Mouse (Mus musculus) cerebellum, adult 18-20 months (tissue): ENCODE data around the gene Olfr1057.
"Not testable (repeated sequence)": the region's sequence is repeated elsewhere in the genome, so short reads cannot be mapped to it uniquely, and the experiment has no call there.

Experiments
- DNase-seq, 2 experiments: peaks; one replicate each; pipeline ENCODE4 v3.0.0; 2021

The Olfr1057 gene

DNA sequence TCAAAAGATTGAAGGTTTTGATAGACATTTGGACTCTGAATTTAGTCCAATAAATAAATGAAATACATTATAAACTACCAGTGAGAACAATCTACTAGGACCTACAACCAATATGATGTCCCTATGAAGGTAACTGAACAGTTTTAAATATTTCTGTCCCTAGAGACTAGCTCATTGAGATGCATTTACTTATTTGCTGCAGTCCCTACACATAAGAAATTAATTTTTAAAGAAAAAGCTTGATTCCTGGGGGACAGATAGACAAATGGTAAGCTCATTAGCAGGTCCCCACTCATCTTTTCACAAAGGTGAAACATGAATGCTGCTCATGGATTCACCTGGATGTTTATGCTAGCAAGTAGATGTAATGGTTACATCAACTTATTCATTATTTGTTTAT lies at the start of gene Olfr1057:
Gene Olfr1057, minus strand, starts transcription at position 101 of the 400 bp plus-strand sequence.
- DNase-seq: no peak

DNA sequence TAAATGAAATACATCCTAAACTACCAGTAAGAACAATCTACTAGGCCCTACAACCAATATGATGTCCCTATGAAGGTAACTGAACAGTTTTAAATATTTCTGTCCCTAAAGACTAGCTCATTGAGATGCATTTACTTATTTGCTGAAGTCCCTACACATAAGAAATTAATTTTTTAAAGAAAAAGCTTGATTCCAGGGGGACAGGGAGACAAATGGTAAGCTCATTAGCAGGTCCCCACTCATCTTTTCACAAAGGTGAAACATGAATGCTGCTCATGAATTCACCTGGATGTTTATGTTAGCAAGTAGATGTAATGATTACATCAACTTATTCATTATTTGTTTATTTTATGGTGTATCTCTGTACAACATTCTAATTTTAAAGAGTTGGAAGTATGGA lies 48.5 kb upstream of the Olfr1057 start, which contains the start of gene Olfr1062:
Gene Olfr1062, minus strand, starts transcription at position 101 of the 400 bp plus-strand sequence.
- not testable (repeated sequence) for DNase-seq

DNA sequence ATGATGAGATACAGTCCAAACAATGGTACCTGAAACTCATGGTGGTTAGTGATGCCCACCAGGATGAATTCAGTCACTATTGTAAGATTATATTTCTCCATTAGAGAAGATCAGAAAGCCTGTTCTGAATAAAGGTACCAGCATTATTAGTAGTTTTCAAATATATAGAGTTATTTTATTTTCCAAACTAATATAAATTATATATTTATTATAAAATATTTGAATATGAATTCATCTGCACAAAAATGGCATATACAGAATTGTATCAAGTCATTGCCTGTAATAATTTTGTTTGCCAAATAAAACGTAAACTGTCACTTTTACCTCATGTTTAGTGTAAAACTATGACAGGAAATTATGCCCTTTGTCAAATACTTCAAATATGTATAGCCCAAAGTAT lies 35.8 kb upstream of the Olfr1057 start, which contains the start of gene Olfr1061:
Gene Olfr1061, minus strand, starts transcription at position 101 of the 400 bp plus-strand sequence.
- DNase-seq: no peak

DNA sequence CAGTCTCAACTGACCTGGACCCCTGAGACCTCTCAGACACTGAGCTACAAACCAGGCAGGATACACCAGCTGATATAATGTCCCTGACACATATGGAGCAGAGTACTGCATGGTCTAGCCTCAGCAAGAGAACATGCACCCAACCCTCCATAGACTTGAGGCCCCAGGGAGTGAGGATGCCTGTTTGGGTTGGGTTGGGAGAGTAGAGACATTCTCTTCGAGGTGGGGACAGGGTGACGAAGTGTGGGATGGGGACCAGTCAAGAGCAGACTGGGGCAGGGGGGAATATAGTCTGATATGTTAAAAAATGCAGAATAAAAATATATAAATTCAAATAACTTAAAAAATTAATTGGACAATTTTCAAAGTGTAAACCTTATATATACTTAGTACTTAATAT lies 16.9 kb upstream of the Olfr1057 start:
- no peak for DNase-seq

DNA sequence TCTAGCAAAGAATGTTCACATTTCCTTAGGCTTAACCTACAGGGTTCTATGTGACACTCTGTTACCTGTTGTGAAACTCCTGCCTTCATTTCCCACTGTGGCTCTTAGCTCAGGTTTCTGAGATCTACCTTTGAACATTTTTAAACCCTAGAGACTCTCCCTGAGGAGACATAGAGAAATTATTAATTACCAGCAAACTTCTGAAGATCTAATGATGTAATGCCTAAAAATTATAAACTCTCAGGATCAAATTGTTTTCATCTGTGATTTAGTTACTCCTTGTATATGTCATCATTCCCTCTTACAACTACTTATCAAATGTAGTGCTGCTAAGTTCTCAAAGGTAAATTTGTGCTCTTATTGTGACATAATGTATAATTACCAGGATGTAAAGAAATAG lies 10.3 kb upstream of the Olfr1057 start, which contains the start of gene Olfr1058:
Gene Olfr1058, minus strand, starts transcription at position 101 of the 400 bp plus-strand sequence.
- not testable (repeated sequence) for DNase-seq

DNA sequence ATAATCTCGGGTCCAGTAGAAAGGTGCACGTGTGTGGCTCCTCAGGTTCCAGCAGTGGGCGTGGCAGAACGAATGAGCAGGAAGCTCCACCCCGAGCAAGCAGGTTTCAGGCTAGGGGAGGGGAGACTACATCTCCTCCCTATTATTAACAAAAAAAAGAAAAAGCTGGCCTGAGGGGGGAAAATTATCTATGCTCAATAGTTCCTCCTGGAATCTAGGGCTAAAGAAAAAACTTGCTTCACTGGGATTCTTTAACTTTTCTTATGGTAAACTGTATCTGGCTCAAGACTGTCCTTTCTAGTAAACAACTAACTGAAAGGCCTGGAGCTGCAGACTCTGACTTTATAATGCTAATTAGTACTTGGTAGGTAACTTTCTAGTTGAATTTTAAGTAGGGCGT lies 11.9 kb downstream of the Olfr1057 start:
- not testable (repeated sequence) for DNase-seq

DNA sequence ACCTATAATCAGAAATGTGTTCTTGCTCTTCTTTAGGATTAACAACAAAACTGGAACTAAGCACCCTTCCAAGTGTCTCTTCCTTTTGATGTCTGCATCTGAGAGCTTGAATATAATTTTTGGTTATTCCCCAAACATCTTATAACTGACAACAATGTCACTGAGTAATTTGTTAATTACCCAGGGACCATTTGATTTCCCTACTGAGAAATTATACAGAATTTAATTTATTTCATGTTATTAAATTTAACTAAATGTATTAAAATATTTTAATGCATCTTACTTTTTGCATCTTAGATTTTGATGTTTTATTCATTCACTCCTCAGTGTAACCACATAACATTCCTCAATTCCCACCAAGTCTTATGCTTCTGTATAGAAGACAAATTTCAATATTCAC lies 15.8 kb downstream of the Olfr1057 start, which contains the start of gene Olfr1056:
Gene Olfr1056, minus strand, starts transcription at position 101 of the 400 bp plus-strand sequence.
- no peak for DNase-seq

DNA sequence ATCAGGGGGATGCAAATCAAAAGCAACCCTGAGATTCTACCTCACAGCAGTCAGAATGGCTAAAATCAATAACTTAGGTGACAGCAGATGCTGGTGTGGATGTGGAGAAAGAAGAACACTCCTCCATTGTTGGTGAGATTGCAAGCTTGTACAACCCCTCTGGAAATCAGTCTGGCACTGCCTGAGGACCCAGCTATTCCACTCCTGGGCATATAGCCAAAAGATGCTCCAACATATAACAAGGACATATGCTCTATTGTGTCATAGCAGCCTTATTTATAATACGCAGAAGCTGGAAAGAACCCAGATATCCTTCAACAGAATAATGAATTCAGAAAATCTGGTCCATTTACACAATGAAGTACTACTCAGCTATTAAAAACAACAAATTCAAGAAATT lies 26.4 kb downstream of the Olfr1057 start:
- DNase-seq: not testable (repeated sequence)

DNA sequence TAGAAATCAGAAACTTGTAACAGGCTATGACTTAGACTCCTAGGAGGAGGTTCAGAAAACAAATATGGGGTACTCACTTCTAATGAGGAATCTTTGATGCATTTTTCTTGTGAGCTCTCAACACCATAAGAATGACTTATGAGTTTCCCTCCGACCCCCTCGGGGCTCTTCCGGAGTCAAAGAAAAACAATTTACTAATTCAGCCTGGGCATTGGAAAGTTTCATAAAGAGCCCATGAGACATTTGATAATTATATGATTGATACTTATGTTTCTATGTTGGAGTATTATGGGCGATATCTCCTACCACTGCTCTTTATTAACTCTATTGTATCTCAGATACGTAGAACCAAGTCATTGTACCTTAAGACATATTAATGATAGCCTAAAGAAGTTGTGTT lies 28.0 kb downstream of the Olfr1057 start, which contains the start of gene Olfr1055:
Gene Olfr1055, minus strand, starts transcription at position 101 of the 400 bp plus-strand sequence.
- DNase-seq: no peak

DNA sequence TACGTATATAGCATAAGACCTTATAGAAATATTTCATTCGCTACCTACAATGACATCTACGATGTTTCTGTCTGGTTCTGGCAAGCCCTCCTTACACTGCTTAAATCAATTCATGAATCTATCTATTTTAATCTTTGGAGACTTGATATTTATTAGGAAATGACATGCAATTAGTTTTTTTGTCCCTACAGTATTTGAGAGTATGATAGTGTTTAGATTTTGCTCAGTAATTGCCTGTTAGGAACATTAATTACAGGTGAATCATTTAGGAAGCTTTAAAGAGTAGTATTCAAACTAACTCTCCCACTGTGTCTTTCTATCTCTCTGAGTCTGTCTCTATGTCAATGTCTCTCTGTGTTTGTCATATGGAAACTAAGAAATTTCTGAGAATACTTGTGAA lies 42.9 kb downstream of the Olfr1057 start, which contains the start of gene Olfr1054:
Gene Olfr1054, minus strand, starts transcription at position 101 of the 400 bp plus-strand sequence.
- DNase-seq: no peak
